Mouse (Mus musculus): ENCODE data around the gene Lgi1. TPM values are rescaled to one million over a fixed set of nuclear protein-coding genes. Genes with fewer than 3 reads are reported as not detected.

The Lgi1 gene
- polyA plus RNA-seq, 1 experiment: 1.0 TPM

Other genes starting within 250 kb of the Lgi1 start
- gene Myof, start 221.0 kb upstream of the Lgi1 start, polyA plus RNA-seq (2012; rRNA removed): 377 and 428 TPM in 2 replicates
- gene Cep55, start 209.5 kb upstream of the Lgi1 start, polyA plus RNA-seq (2012; rRNA removed): 1.8 and 2.1 TPM in 2 replicates
- gene Ffar4, start 167.5 kb upstream of the Lgi1 start, polyA plus RNA-seq (2012; rRNA removed): 1.0 and 1.9 TPM in 2 replicates
- 87.2 and 137 TPM in 2 replicates for gene Rbp4, start 139.3 kb upstream of the Lgi1 start, polyA plus RNA-seq (2012; rRNA removed)
- gene Pde6c, start 131.8 kb upstream of the Lgi1 start, polyA plus RNA-seq (2012; rRNA removed): not detected in 2 replicates
- gene Fra10ac1, start 40.4 kb upstream of the Lgi1 start, polyA plus RNA-seq (2012; rRNA removed): 18.4 and 21.1 TPM in 2 replicates
- gene Slc35g1, start 131.4 kb downstream of the Lgi1 start, polyA plus RNA-seq (2012; rRNA removed): 36.8 and 60.7 TPM in 2 replicates
- 15.5 and 16.2 TPM in 2 replicates for gene Plce1, start 216.6 kb downstream of the Lgi1 start, polyA plus RNA-seq (2012; rRNA removed)

All from urinary bladder, adult 2 months (tissue).